Mouse (Mus musculus) kidney, embryonic 15.5 days (tissue): ENCODE measurements around the gene Grk6. TPM values are rescaled to one million over a fixed set of nuclear protein-coding genes. Genes with fewer than 3 reads are reported as not detected.
A peak's percentile ranks its signal among the peaks of the same experiment; 100 is the strongest.

ENCODE experiments used
- ATAC-seq: fragments of 200-750 bp; cut with Nextera tagmentation; replicated peaks from 2 replicates; pipeline ENCODE4 v1.8.0; 2017; ENCODE audit warnings: moderate TSS enrichment; ENCODE audit not compliant: low FRiP score
- H3K27ac ChIP-seq: fragments of 300-500 bp; sonication (generic); 2 replicates; pipeline ENCODE4 v1.5.1; 2015; ENCODE audit warnings: mild to moderate bottlenecking, inconsistent platforms
- H3K27me3 ChIP-seq: fragments of 300-500 bp; sonication (generic); 2 replicates; pipeline ENCODE4 v1.6.1; 2015; ENCODE audit warnings: inconsistent platforms
- H3K36me3 ChIP-seq: fragments of 300-500 bp; sonication (generic); 2 replicates; pipeline ENCODE4 v1.6.1; 2015; ENCODE audit warnings: inconsistent platforms
- H3K4me1 ChIP-seq: fragments of 300-500 bp; sonication (generic); 2 replicates; pipeline ENCODE4 v1.6.1; 2015; ENCODE audit warnings: inconsistent platforms
- H3K4me2 ChIP-seq: fragments of 300-500 bp; sonication (generic); 2 replicates; pipeline ENCODE4 v1.6.1; 2015; ENCODE audit warnings: moderate library complexity, mild to moderate bottlenecking, inconsistent platforms
- H3K4me3 ChIP-seq: fragments of 300-500 bp; sonication (generic); replicated peaks from 2 replicates; pipeline ENCODE4 v1.5.1; 2015; ENCODE audit warnings: mild to moderate bottlenecking, inconsistent platforms
- H3K9ac ChIP-seq: fragments of 300-500 bp; sonication (generic); 2 replicates; pipeline ENCODE4 v1.6.1; 2015; ENCODE audit warnings: mild to moderate bottlenecking, inconsistent platforms
- H3K9me3 ChIP-seq: fragments of 300-500 bp; sonication (generic); replicated peaks from 2 replicates; pipeline ENCODE4 v1.6.1; 2016; ENCODE audit warnings: inconsistent platforms
- WGBS: fragments of 180-500 bp; shearing (Covaris S2); methylation state at CpG from one replicate; pipeline ENCODE4 v1.1.7; 2015; ENCODE audit warnings: mixed read lengths; 5-methylcytosine and 5-hydroxymethylcytosine counted together
- polyA plus RNA-seq: library from polyadenylated mRNA; unstranded; fragments of >200 nt; fragmentation: Nextera tagmentation; extraction: Ambion mirVana; gene quantifications from 2 replicates; pipeline ENCODE4 v1.2.1, GENCODE M21; 2015

Gene Grk6
- polyA plus RNA-seq, 1 experiment from 2014 or later, result 45.9 TPM

GRCm38 (mm10) chr13:55412643-55413307, 32.1 kb upstream of the Grk6 start:
- no peak for ATAC-seq
- Histone ChIP-seq H3K9ac (no peak overlapping the region), H3K27me3 (peaks cover 22% of the 10 kb centered on the region), H3K4me1 (peaks cover 8% of the 10 kb centered on the region), H3K4me2 (no peak overlapping the region), H3K9me3 (no peaks in the 10 kb centered on the region), H3K4me3 (no peak overlapping the region), H3K36me3 (no peaks in the 10 kb centered on the region), H3K27ac (no peak overlapping the region)
- WGBS, result 74% methylated on average over 13 of the region's 13 CpGs

DNA sequence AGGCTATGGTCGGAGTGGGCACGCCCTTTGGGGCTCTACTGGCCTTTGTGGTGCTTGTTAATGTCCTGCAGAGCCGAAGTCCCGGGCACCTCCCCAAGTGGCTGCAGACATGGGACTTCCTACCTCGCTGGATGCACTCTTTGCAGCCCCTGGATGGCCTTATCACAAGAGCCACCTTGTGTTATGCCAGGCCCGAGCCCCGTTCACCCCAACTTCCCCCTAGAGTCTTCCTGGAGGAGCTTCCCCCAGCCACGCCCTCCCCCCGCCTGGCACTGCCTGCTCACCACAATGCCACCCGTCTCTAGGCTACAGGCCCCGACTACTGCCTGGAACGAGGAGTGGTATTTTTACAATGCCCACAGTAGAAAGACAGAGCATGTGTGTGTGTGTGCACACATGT, 31.5 kb upstream of the Grk6 start:
- Histone ChIP-seq H3K36me3 (no peaks in the 10 kb centered on the region), H3K4me1 (peaks cover 14% of the 10 kb centered on the region), H3K9me3 (no peaks in the 10 kb centered on the region), H3K27ac (no peak overlapping the region), H3K27me3 (peaks cover 27% of the 10 kb centered on the region), H3K4me2 (no peak overlapping the region), H3K4me3 (no peak overlapping the region), H3K9ac (no peak overlapping the region)
- no peak for ATAC-seq
- WGBS, result 83% methylated on average over 12 of the region's 12 CpGs

DNA sequence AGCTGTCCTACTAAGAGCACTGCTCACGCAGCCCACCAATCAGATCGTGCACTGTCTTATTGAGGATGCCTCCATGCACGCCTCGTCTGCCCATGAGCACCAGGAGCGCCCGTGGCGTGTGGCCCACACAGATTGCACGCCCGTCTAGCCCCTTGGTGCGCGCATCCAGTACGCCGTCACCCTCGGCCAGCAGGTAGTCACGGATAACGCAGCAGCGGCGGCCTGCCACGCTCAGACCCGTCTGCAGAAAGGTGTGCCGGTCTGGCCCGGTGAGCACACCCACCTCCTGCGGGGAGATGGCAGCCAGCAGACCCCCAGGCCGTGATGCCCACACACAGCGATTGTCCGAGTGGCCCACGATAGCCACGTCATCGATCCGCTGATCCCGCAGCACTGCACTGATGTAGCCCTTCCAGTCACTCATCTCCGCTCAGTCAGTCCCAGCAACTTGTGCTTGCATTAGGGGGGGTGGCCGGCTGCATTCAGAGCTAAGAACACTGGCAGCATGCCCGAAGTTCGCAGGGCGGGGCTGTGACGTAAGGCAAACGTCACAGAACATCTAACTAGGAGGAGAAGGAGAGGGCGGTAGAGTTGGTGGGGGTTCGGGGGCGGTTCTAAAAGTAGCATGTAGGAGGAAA, 30.0 kb upstream of the Grk6 start, which contains the start of gene Pfn3:
Gene Pfn3, minus strand, starts transcription at position 490 of the 638 bp plus-strand sequence.
- no peak within 1 kb of the TSS for H3K27ac ChIP-seq
- H3K4me1 ChIP-seq, result peaks cover 15% of the 10 kb centered on the region
- ATAC-seq, result peak; percentile 68
- H3K27me3 ChIP-seq, result peaks cover 42% of the 10 kb centered on the region
- peak within 1 kb of the TSS; percentile 35; the same call in 1 of the 2 replicates for H3K9ac ChIP-seq
- H3K9me3 ChIP-seq, result no peaks in the 10 kb centered on the region
- H3K36me3 ChIP-seq, result no peaks in the 10 kb centered on the region
- peak within 1 kb of the TSS; percentile 73 for H3K4me2 ChIP-seq
- 11% methylated on average over 41 of the region's 41 CpGs for WGBS
- H3K4me3 ChIP-seq, result peak within 1 kb of the TSS; percentile 43

- peaks cover 31% of the 10 kb centered on the region for H3K4me1 ChIP-seq
- no peaks in the 10 kb centered on the region for H3K36me3 ChIP-seq
- peak; percentile 68; the same call in 1 of the 2 replicates for ATAC-seq
- H3K9ac ChIP-seq, result no peak overlapping the region
- H3K4me3 ChIP-seq, result no peak overlapping the region
- WGBS, result 6% methylated on average over 12 of the region's 12 CpGs
- 0 out of 2 replicates have a peak overlapping the region, but pooled peaks have one; percentile 5 for H3K4me2 ChIP-seq
- H3K27ac ChIP-seq, result no peak overlapping the region
- peaks cover 70% of the 10 kb centered on the region for H3K27me3 ChIP-seq
- H3K9me3 ChIP-seq, result no peaks in the 10 kb centered on the region
These were observed 26.9 kb upstream of the Grk6 start for GRCm38 (mm10) chr13:55418004-55418403.

- no peak overlapping the region for H3K27ac ChIP-seq
- ATAC-seq, result no peak
- H3K4me2 ChIP-seq, result no peak overlapping the region
- H3K4me1 ChIP-seq, result peaks cover 31% of the 10 kb centered on the region
- no peaks in the 10 kb centered on the region for H3K36me3 ChIP-seq
- no peak overlapping the region for H3K9ac ChIP-seq
- 74% methylated on average over 5 of the region's 5 CpGs for WGBS
- no peak overlapping the region for H3K4me3 ChIP-seq
- H3K27me3 ChIP-seq, result peaks cover 59% of the 10 kb centered on the region
- H3K9me3 ChIP-seq, result no peaks in the 10 kb centered on the region
These were observed 25.7 kb upstream of the Grk6 start for GRCm38 (mm10) chr13:55419142-55419541.

DNA sequence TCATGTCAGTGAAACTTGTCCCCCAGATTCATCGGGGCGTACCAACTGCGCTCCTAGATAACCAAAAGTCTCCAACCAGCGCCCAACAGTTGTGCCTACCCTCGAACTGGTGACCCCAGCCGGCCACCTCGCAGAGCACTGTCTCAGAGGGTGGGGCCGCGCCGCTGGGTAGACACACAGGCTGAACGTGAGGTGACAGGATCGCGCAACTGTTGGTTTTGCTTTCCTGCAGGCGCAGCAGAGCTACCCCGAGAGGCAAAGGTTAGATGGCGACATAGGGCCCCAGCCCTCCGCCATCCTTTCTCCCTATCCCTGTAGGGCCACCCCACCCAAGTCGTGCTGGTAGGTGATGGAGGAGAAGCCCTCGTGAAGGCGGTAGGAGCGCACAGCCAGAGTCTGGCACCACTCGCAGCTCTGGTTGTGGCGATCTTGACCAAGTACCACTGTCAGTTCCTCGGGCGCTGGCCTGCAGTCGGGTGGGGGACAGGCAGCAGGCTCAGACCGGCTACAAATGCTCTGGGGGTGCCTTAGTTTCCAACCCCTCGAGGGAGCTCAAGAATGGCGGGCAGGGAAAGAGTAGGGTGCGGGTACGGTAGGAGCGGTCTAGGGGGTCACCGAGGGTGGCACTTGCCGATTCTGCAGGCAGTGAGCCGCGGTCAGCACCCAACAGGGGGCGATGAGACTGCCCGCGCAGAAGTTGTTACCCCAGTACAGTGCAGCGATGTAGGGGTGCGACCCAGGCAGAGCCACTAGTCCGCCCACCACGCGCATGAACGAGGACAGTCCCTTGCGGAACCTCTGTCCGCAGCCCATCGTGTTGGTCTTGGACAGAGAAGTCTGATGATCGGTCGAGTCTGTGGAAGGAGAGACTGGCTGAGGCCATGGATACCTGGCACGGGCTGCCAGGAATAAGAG, 24.6 kb upstream of the Grk6 start:
- Histone ChIP-seq H3K27me3 (peaks cover 50% of the 10 kb centered on the region), H3K4me2 (peak overlapping the region; percentile 56), H3K4me3 (peak overlapping the region; percentile 30), H3K4me1 (peaks cover 23% of the 10 kb centered on the region), H3K9me3 (no peaks in the 10 kb centered on the region), H3K9ac (no peak overlapping the region), H3K27ac (no peak overlapping the region), H3K36me3 (no peaks in the 10 kb centered on the region)
- WGBS, result 30% methylated on average over 51 of the region's 51 CpGs
- ATAC-seq, result 0 out of 2 replicates have a peak, but pooled peaks have one; percentile 15

GRCm38 (mm10) chr13:55420933-55421800, 23.7 kb upstream of the Grk6 start:
- Histone ChIP-seq H3K4me1 (peaks cover 23% of the 10 kb centered on the region), H3K4me3 (peak overlapping the region; percentile 30), H3K9me3 (no peaks in the 10 kb centered on the region), H3K27ac (no peak overlapping the region), H3K9ac (no peak overlapping the region; the same call in 1 of the 2 replicates), H3K27me3 (peaks cover 50% of the 10 kb centered on the region), H3K4me2 (peak overlapping the region; percentile 56), H3K36me3 (no peaks in the 10 kb centered on the region)
- ATAC-seq, result peak; percentile 34; the same call in 1 of the 2 replicates
- 12% methylated on average over 35 of the region's 35 CpGs for WGBS

- Histone ChIP-seq H3K9me3 (no peaks in the 10 kb centered on the region), H3K27ac (no peak within 1 kb of the TSS), H3K4me2 (no peak within 1 kb of the TSS), H3K36me3 (no peaks in the 10 kb centered on the region), H3K27me3 (peaks cover 12% of the 10 kb centered on the region), H3K4me1 (peaks cover 1% of the 10 kb centered on the region), H3K4me3 (no peak within 1 kb of the TSS), H3K9ac (no peak within 1 kb of the TSS)
- ATAC-seq, result no peak
- WGBS, result 90% methylated on average over 10 of the region's 10 CpGs
These were observed 18.3 kb upstream of the Grk6 start, which contains the start of gene F12 for GRCm38 (mm10) chr13:55426613-55427012. Gene F12 (minus strand): TSS chr13:55426793.

DNA sequence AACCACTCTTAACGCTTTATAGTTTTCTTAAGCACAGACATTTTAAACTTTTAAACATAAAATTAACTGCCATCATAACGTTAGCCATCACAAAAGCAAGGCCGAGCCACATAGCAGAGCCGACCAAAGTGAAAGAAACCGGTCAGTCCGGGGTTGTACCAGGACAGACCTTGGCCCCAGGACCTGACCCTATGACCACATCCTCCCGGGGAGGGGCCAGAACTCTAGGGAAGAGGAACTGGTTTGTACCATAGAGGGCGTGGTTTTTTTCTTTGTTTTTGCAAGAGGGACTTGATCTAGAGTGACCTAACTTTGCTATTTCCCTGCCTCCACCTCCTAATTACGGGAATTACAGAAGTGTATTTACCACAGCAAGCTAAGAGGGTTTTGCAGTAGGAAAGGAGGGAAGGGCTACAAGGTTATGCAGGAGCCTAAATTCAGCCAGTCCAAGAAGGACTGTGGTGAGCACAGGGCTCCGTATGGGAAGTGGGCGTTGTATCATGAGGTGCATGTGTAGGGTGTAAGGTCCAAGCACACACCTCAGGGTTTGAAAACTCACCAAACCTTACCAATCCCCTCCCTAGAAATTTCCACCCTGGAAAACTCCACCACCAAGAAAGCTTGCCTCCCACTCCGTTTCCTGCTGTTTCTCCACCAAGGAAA, 15.5 kb upstream of the Grk6 start:
- no peak overlapping the region for H3K9ac ChIP-seq
- H3K4me2 ChIP-seq, result no peak overlapping the region
- H3K4me3 ChIP-seq, result no peak overlapping the region
- WGBS, result 57% methylated on average over 12 of the region's 12 CpGs
- no peaks in the 10 kb centered on the region for H3K9me3 ChIP-seq
- H3K4me1 ChIP-seq, result no peaks in the 10 kb centered on the region
- no peaks in the 10 kb centered on the region for H3K36me3 ChIP-seq
- no peaks in the 10 kb centered on the region for H3K27me3 ChIP-seq
- no peak for ATAC-seq
- H3K27ac ChIP-seq, result no peak overlapping the region

- WGBS, result 79% methylated on average over 2 of the region's 2 CpGs
- H3K27ac ChIP-seq, result no peak overlapping the region
- no peaks in the 10 kb centered on the region for H3K9me3 ChIP-seq
- no peaks in the 10 kb centered on the region for H3K36me3 ChIP-seq
- no peaks in the 10 kb centered on the region for H3K27me3 ChIP-seq
- no peaks in the 10 kb centered on the region for H3K4me1 ChIP-seq
- H3K4me3 ChIP-seq, result no peak overlapping the region
- ATAC-seq, result no peak
- no peak overlapping the region for H3K4me2 ChIP-seq
- H3K9ac ChIP-seq, result no peak overlapping the region
These were observed 14.3 kb upstream of the Grk6 start for GRCm38 (mm10) chr13:55430566-55430965.
